Mouse (Mus musculus) C2C12 (cell line): ENCODE measurements around the gene Rab5c.

Experiments used
- CTCF ChIP-seq: IDR thresholded peaks from one replicate; pipeline ENCODE4 v1.5.1; 2011; ENCODE audit not compliant: control insufficient read depth, insufficient read depth, insufficient read length
- MYOD1 ChIP-seq: IDR thresholded peaks from one replicate; pipeline ENCODE4 v1.6.1; 2011; ENCODE audit warnings: low read depth; ENCODE audit not compliant: control insufficient read depth, insufficient read length
- MYOG ChIP-seq: IDR thresholded peaks from one replicate; pipeline ENCODE4 v1.6.1; 2011; ENCODE audit not compliant: control insufficient read depth, insufficient read length; ENCODE audit errors: extremely low read depth

- TF ChIP-seq CTCF (no peak), MYOD1 (no peak), MYOG (no peak)
These were observed 32.0 kb upstream of the Rab5c start for GRCm38 (mm10) chr11:100769980-100770379.
